Mouse (Mus musculus): ENCODE data around the gene Ccdc12.

DNA sequence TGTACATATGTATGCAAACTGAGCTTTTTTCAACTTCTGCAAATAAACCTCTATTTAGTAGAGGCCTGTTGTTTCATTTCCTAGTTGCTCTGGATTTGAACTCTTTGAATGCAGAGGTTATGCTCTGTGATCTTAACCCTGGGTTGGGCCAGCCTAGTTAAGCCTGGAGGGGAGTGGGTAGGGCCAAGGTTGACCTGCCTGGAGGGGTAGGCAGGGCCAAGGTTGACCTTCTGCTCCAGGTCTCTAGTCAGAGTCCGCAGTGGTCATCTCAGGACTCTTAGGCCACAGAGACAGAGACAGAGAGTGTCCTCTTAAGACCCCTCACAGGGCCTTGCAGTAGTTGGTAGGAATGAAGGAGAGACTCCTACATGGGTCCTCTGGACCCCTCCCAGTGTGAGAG lies 55.2 kb downstream of the Ccdc12 start:
- TF ChIP-seq CTCF (IDR thresholded peaks at IDR 0.05; ENCODE audit: borderline replicate concordance, insufficient read depth, low read length) = no peak
- no peak for TF ChIP-seq POLR2A (IDR thresholded peaks at IDR 0.05; ENCODE audit: low read depth, low read length)
